ENCODE assay signal across 10 mouse cellular contexts in the genomic region with DNA sequence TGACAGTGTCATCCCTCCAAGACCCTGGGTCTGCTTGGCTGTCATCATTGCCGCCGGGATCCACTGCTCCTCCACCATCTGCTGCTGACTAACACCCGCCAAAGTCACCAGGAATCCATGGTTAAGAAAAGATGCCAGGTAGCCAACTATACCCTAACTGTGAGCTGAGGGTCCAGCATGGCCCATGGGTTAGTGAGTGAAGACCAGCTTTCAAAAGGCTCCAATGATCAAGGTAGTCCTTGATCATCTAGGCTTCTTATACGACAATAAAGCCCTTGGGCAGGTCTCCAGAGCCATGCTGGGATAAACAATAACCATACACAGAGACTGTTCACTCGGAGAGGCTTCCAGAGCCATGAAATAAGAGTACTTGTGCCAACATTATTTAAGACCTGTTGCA.
"Had no signal": no experiment of that assay in that cellular context is flagged by ENCODE, and none has a peak within 500 bp of the region (broad histone marks: within the 10 kb centered on the region; RNA-seq: fewer than 3 reads in every experiment).

No protein-coding gene starts in this region.

- ATAC-seq: midbrain, embryonic 15.5 days had no signal

- DNase-seq: kidney, postnatal 25 days; layer of hippocampus, adult 9-11 months; left cerebral cortex, postnatal 4 days; lung, adult 18-20 months; retina, postnatal 1 day; right cerebral cortex, postnatal 4 days; spleen, adult 18-20 months; thymus, adult 18-20 months; thymus, postnatal 14 days had no signal
